Mouse (Mus musculus) embryonic fibroblast, embryonic 13.5 days (primary cell): Measurements from ENCODE around the gene Mrpl19.

ENCODE experiments used
- CTCF ChIP-seq: IDR thresholded peaks from 2 replicates; pipeline ENCODE4 v1.5.1; 2011; ENCODE audit warnings: mild to moderate bottlenecking, control low read depth, low read length, moderate library complexity, borderline replicate concordance; ENCODE audit not compliant: insufficient read depth
- POLR2A ChIP-seq: IDR thresholded peaks from 2 replicates; pipeline ENCODE4 v1.6.1; 2011; ENCODE audit warnings: low read depth, mild to moderate bottlenecking, control low read depth, low read length, moderate library complexity

- TF ChIP-seq CTCF (no peak), POLR2A (no peak)
Measured at GRCm38 (mm10) chr6:81943281-81943680, 22.5 kb downstream of the Mrpl19 start.
